Mouse (Mus musculus): ENCODE measurements around the gene Nlrc5.

The Nlrc5 gene

DNA sequence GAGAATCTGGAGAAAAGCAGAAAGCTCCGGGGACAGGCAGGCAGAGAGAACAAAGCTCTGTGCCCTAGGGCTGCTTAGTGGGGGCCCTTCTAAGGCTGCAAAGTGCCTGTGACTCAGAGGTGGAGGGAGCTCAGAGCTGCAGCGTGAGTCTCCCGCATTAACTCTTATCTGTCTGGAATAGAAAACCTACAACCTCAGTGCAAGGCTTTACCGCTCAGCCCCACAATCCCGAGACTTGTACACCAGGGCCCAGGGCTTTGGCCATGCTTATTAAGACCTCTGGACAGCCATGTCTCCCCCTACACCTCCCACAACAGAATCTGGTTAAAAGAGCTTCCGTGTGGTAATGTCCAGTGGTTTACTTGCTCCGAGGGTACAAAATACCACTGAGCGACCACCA lies 97.8 kb downstream of the Nlrc5 start:
- no peak for DNase-seq

DNA sequence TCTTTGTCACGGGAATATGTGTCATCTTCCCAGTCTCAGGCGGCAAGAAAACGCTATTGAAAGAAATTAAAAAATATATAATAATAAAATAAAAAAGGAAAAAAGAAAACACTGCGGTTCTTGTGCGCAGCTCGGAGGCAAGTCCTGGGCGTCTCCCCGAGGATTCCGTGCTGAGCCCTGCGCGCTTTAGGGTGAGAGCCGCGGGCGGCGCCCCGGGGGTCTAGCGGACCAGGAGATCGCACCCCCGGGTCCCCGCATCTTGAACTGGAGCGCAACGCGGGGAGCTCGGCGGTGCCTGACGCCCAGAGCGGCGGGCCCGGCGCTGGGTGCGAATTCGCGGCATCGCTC lies 98.3 kb downstream of the Nlrc5 start:
- DNase-seq, result no peak

DNA sequence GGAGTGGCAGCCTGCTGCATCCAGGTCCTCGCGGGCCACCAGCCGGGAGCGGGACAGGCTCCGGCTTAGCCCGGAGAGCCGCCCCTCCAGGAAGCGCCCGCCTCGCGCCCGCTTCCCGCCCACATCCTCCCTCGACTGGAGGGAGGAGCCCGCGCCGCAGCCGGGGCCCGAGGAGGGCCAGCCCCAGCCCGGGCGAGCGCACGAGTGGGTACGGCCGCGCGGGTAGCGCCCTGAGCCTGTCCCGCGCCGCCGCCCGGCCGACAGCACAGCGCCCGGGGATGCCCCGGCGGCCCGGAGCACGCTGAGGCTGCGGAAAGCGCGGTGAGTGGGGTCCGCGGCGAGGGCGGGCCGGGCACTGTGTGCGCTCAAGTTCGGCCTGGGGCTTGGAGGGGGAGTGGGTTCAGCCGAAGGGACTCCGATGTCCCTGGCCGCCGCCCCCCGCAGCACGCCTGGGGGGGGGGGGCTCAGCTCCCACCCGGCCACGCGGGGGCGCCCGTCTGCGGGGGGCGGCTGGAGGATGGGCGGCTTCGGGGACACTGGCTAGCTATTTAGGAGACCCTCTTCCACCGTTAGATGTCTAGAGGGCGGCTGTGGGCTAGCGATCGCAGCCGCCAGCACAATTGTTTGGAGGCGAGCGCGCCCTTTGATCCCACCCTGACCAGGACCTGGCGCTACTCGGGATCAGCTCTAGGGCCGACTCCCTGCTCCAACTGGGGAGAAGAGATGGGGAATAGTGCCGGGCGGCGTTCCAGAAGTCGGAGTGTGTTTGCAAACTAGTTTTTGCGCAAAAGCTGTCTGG lies 98.9 kb downstream of the Nlrc5 start, which contains the start of gene Cpne2:
TSS of gene Cpne2 (plus strand) at position 118 of the 799 bp plus-strand sequence.
- peak; percentile 60 to 73 for DNase-seq

DNA sequence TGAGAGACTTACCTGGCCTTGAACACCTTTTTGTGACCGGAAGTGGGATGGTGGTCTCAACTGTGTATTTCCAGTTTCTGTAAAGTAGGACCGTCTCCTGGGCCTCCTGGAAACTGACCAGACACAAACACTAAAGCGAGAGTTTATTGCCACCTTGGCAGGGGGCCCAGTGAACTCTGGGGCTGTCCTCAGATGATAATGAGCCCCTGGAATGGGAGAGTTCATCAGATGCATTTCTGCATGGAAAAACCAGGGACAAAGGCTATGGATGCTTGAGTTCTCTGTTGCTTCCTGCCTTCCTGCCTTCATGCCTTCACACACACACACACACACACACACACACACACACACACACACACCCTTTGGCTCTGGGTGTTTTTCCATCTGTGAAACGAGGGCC lies 100.5 kb downstream of the Nlrc5 start:
- DNase-seq, result no peak

DNA sequence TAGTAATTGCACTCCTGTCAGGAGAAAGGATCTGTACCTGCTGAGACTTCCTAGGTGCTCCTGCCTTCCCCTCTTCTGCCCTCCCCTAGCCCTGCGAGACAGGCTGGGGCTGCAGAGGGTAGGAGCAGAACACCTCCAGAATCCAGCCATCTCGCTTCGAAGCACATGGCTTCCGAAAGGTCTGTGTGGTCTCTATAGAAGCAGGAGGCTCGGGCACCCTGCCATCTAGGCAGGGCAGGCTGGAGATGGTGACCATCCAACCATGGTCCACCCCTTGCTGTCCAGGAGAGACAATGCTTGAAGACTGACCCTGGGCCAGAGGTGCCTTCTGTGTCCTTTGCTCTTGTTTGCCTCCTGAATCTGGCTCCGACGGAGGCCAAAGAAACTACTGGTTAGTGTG lies 101.5 kb downstream of the Nlrc5 start:
- DNase-seq, result no peak

DNA sequence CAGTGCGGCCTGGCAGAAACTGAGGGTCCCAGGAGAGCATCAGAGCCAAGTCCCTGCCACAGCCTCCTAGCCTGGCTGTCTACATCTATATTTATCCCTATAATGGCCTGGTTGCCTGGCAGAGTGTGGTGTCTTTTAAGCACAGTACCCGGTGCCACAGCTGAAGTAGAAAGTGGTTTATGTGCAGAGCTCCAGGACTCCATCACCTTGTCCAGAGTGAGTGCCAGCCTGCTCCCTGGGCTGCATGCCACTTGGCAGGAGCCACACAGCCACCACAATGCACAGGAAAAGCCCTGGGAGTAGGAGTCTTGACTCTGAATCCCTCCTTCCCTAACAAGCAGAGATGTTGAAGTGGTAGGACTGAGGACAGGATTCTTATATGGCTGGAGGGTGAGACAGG lies 103.3 kb downstream of the Nlrc5 start:
- DNase-seq, result no peak

DNA sequence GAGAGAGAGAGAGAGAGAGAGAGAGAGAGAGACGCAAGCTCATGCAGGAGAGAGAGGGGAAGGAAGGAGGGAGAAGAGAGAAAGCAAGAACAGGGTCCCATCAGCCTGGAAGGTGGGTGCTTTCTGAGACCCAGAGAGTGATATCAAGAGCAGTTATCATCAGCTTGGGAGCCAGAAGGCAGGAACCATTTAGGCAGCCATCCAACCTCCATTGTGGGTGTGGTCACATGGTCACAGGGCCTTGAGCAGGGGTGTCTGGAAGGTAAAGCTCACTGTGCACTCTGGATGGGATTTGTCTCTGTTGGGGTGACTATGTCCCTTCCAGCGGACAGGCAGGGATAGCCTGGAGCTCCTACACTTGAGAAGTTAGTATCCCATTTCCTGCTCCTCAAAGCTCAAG lies 105.9 kb downstream of the Nlrc5 start:
- no peak for DNase-seq

DNA sequence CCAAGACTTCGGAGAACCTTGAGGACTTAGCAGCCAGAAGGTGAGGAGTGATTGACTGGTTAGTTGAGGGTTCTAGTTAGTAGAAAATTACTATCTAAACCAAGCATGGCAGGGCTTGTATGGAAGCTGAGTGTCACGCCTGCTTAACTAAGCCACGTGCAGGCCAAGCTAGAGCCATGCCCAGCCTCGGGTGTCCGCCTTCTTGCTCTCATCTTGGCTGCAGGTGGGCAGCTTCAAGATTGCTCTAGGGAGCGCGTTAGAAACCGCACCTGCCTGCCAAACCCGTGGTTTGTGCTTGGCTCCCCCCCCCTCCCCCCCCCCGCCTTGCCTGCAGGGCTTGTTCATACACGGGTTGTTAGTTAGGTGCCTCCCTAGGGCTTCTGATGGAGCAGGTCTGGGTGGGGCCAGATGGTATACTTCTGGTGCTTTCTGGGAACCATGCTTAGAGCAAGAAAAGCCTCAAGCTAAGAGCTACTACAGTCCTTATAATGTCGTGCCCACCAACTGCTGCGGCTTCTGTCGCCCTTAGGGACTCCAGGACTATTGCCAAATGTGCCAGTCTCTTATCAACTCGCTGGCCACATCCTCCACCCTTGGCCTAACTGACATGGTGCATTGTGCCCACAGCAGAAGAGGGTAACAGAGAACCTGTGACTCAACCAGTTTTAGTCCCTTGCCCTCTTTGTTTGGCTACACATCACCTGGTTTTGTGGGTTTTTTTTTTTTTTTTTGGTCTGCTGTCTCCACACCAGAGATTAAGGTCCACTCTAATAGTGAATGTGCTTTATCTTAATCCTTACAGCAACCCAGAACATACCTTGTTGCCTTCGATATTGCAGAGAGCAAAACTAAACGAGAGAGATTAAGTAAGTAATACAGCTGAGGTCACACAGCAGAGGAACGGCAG lies 107.0 kb downstream of the Nlrc5 start:
- no peak for DNase-seq

DNA sequence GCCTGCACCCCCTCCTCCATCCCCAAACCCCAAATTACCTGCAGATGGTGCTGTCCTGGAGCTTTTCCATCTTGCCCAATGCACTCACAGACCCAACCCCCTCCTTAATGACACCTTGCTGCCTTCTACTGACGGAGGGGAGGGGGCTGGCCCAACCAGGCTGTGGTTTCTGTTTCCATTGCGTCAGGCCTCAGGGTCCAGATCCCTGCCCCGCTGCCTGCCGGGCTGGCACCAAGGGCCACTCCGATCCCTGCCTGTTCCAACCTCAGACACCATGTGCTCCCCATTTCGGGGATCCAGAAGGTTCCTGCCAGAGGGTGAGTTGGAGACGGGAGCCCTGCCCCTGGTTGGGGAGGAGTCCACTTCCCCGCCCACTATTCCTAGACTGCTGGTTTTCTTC lies 109.8 kb downstream of the Nlrc5 start:
- DNase-seq, result no peak

DNA sequence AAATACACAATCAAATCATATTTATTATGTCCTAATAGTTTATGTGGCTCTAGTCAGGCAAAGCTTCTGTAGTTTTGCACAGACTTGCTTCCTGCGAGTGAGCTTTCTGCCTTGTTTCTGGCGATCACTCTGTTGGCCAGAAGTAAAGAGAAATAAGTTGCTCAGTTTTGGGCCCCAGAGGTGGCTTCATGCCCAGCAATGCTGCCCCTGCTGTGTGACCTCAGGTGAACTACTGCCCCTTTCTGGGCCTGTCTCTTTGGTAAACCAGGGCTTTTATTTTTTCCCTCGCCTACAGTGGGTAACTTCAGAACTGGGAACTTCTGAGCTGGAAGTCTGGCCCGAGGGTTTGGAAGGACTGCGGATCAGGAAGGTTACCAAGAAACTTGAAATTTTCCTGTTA lies 114.9 kb downstream of the Nlrc5 start:
- no peak for DNase-seq

DNA sequence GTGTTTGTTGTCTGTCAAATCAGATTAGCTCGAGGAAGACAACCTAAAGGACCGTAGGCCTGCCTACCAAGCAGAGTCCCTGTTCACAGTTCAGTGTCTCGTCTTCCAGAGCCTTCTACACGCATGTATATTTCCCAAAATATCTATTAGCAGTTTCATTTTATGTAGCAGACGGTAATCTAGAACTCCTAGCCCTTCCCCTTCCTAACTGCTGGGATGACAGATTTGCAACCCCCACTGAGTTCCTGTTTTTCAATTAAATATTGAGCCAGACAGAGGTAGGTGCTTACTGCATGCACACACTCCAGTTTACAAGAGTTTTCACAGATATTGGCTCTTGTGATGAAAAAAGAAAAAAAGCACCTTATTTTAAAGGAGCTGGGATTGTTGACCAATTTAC lies 115.3 kb downstream of the Nlrc5 start:
- DNase-seq, result no peak

DNA sequence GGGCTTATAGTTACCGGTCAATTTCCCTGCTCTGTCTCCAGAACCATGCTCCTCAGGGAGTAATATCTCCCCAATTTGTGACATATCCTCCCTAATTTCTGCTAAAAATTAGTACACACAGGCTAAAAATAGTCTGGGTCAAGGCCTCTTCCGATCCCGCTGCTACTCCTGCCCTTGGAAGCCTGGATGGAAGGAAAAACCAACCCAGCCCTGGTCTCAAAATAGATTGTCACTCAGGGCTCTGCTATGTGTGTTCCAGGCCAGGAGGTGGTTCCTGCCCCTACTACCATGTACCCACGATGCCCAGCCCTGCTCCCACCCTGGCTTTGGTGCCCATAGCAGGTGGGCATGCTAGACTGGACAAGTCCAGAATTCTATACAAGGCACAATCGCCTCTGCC lies 115.8 kb downstream of the Nlrc5 start:
- DNase-seq, result no peak

DNA sequence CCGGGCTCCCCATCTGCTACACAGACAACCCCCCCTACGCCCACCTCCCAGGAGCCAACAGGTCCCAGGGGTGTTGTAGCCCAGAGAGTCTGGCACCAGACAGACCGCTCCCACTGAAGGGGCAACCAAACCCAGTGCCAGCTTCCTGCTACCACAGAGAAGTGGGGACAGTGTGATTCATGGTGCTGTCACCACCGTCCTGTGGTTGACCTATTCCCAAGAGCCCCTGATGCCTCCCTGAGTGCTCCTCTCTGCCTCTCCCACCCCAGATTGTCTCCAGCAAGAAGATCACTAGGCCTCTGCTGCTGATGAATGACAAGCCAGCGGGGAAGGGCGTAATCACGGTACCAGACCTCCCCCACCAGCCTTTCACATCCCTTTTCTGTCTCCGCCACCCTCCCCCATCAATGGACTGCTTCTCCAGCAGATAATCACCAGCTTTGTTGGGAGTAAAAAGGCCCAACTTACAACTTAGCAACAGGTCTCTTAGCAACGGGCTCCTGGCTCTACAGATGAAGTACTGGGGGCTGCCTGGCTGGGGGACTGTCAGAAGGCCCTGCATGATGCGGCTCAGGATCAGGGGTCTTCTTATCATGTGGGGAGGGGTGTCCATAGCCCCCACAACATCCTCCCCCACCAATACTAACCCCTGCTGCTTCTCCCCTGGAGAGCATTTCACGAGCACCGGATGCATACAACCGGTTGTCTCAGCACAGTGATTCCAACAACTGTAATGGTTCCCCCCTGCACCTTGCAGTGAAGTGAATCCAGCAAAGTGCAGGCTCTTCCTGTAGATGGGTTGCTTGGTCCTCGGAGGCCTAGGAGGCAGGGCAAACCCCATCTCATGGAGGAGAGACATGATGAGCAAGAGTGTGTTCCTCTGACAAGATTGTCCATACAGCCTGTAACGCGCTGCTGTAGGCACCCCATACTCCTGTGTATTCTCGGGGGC lies 117.6 kb downstream of the Nlrc5 start:
- DNase-seq, result no peak

DNA sequence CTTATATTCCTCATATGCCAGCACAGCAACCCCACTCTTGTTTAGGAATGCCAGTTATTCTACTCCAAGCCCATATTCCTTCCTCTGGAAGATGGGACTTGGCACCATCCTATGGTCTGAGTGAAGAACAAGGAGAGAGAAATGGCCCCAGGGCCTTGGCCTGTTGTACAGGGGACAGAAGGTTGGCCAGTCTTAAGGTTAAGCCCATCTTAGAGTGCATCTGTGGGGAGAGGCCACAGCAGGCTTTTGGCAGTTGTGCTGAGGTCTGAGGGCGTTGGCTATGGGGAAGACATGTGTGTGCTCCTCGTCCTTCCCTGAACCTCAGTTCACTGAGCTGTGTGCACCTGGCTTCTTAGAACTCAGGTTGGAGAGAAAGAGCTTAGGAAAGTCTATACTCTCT lies 118.5 kb downstream of the Nlrc5 start:
- no peak for DNase-seq

DNA sequence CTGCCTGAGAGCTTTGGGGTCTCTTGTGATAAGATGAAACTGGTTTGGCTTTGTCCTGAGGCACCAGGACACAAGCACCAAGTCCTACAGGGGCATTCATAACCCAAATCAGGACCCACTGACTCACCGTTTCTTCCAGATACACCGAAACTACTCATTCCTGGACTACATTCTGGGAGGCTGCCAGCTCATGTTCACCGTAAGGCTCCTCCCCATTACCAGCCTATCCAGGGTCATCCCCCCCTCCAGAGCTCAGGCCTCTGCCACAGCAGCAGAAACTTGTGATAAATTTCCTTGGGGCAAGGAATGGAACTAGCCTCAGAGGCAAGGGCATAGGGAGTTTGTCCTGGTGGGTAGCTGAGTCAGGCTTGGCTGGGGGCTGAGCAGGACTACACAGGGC lies 123.1 kb downstream of the Nlrc5 start:
- DNase-seq, result no peak

DNA sequence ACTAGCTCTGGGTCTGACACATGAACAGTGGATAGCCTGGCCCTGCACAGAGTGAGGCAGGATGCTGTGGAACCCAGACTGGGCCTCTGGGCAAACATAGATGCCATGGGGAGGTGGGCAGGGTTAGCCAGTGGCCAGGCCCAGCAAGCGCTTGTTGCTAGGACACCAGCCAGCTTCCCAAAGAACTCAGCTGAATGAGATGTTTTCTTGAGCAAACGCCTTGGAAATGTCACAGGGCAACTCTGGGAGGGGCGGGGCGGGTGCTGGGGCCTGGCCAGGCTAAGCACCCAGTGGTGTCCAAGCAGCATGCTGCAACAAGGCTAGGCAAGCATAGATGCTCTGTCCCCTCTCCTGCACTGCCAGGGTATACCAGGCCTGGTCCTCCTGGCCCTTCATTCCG lies 127.1 kb downstream of the Nlrc5 start:
- no peak for DNase-seq

DNA sequence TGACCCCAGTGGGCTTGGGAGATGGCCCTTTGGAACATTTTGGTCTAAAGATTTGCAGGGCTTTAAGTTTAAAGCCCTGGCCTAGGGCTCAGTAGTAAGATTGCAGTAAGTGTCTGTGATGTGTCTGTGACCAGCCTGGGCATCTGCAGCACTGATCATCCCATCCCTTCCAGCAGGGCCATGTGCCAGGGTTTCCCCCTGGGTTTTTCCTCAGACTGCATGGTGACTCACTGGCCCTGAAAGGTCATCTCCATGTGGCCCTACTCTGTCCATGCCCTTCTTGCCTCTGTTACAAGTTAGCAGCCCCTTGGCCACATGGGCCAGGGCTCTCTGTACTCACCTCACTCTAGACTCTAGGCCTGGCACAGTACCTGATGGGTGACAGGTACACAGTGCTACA lies 130.3 kb downstream of the Nlrc5 start:
- no peak for DNase-seq

DNA sequence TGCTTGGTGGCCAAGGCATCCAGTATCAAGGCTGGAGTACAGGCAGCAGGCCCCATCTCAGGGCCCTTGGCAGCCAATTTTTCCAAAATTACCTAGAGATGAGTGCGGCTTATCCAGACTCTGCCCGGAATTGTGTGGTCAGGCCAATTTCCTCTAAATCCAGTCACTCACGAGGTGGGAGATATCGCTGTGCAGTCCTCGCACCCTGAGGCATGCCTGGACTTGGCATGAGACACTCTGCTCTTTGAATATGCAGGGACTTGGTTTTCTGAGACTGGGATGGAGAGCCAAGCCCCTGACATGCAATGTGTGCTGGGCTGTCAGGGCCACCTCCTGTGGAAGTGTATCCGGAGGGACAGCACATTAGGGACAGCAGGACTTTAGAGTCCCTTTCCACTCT lies 131.9 kb downstream of the Nlrc5 start:
- no peak for DNase-seq

DNA sequence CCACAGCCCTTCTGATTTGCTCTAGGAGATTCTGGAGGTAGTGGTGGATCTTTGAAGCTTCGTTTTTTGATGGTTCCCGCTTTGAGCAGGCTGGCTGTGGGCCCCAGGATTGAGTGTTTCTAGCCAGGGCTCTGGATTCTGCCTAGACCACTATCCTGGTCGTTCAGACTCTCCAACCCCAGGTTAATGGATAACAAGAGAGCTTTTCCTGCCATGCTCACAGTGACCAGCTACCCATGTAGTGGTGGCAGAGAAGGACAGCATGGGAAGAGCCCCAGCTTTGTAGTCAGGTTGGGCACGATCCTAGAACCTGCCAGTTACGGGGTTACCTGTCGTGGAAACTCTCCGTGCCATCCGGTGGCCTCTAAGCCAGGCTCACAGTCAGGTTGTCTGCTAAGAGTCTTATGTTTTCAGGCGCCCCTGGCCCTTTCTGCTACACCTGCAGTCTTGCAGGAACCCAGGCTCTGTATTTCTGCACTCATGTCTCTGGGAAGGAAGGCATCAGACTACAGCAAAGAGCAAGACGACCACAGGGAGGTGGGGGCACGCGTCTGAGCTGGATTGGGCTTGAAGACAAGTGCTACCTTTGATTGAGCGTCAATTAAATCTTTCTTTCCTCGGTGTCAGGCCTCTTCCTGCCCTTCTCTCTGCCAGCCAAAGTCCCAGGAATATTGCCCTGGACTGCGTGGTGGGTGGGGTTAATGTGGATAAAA lies 132.4 kb downstream of the Nlrc5 start:
- no peak for DNase-seq

DNA sequence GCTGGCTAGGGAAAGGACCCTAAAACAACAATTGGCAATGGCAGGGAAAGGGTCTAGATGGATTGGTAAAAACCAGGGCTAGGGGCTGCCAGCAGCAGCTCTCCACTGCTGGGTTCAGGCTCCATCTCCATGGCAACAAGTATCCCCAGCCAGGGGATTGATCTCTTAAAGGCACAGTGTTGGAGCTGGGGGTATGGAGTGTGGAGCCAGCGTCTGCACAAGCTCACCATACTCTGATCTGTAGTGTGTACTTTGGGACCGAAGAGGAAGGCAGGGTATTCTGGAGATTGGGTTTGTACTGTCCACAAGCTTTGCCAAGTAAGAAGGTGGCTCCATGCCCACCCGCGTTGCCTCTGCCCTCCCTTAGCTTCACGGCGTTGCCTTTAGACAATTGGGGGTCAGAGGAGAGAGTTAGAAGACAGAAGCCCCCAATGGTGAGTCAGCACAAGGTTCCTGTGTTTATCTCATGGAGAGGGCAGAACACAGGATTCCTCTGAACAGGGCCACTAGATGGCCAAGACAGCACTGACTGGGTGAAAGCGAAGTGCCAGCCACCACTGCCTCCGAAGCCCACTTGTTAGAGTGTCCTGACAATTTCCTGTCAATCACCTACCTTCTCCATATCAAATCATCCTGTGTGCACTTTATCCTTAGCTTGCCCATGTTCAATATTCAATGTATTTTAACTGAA lies 133.1 kb downstream of the Nlrc5 start:
- no peak for DNase-seq

DNA sequence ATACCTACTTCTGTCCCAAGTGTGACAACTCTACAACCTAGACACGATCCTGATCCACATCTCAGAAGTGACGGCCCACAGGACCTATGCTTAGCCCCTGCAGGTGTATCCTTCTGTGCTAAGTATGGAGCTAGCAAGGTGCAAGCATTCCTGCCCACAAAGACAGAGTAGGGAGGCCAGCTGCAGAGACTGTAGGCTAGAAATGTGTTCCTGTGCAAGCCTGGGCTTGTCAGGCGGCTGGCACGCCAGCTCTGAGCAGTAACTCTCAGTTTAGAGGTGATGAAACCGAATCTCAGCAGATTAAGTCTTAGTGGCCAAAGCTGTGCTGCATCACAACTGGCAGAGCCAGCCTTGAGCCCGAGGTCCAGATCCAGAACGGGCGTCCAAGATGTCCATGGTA lies 133.9 kb downstream of the Nlrc5 start:
- no peak for DNase-seq

DNA sequence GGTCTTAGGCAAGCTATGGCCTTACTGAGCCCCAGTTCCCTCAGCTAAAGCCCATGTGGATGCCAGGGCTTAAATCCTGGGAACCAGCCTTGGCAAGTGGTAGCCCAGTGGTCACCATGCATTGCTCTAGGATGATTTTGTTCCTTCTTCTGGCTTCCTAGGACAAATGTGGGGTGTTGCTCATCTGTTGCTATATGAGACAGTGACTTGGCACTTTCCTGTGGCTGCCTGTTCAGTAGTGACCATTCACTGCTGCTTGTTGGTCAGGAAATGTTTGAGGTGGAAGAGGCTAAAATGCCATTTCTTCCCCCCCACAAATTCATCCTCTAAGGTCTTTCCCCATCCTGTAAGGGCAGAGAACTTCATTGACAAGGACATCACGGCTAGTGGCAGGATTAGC lies 135.3 kb downstream of the Nlrc5 start:
- no peak for DNase-seq
